Mouse (Mus musculus) midbrain, postnatal 0 days (tissue): ENCODE data around the gene Arfgap3. TPM values are rescaled to one million over a fixed set of nuclear protein-coding genes. Genes with fewer than 3 reads are reported as not detected.

Experiments
- ATAC-seq: fragments of 200-750 bp; cut with Nextera tagmentation; 2 replicates; pipeline ENCODE4 v1.8.0; 2017; ENCODE audit warnings: moderate number of reproducible peaks, mild to moderate bottlenecking, moderate TSS enrichment, moderate library complexity; ENCODE audit not compliant: low FRiP score
- DNase-seq: peaks from one replicate; pipeline ENCODE4 v3.0.0-alpha.2; 2015; ENCODE audit warnings: low spot score
- H3K27ac ChIP-seq: fragments of 300-500 bp; sonication (generic); 2 replicates; pipeline ENCODE4 v1.5.1; 2014; ENCODE audit warnings: low read depth, mild to moderate bottlenecking, low read length, mixed read lengths
- H3K27me3 ChIP-seq: fragments of 300-500 bp; sonication (generic); 2 replicates; pipeline ENCODE4 v1.6.1; 2014; ENCODE audit warnings: low read length, control low read depth, mixed read lengths; ENCODE audit not compliant: insufficient read depth
- H3K36me3 ChIP-seq: fragments of 300-500 bp; sonication (generic); 2 replicates; pipeline ENCODE4 v1.6.1; 2014; ENCODE audit warnings: low read length, control low read depth, mixed read lengths; ENCODE audit not compliant: insufficient read depth
- H3K4me1 ChIP-seq: fragments of 300-500 bp; sonication (generic); 2 replicates; pipeline ENCODE4 v1.6.1; 2014; ENCODE audit warnings: mild to moderate bottlenecking, control low read depth, antibody characterized with exemption, low read length, mixed read lengths; ENCODE audit not compliant: insufficient read depth
- H3K4me2 ChIP-seq: fragments of 300-500 bp; sonication (generic); 2 replicates; pipeline ENCODE4 v1.6.1; 2014; ENCODE audit warnings: low read depth, mild to moderate bottlenecking, low read length, mixed read lengths; ENCODE audit not compliant: poor library complexity, severe bottlenecking
- H3K4me3 ChIP-seq: fragments of 300-500 bp; sonication (generic); 2 replicates; pipeline ENCODE4 v1.5.1; 2014; ENCODE audit warnings: low read depth, mild to moderate bottlenecking, low read length, moderate library complexity
- H3K9ac ChIP-seq: fragments of 300-500 bp; sonication (generic); replicated peaks from 2 replicates; pipeline ENCODE4 v1.6.1; 2014; ENCODE audit warnings: mild to moderate bottlenecking, low read length, moderate library complexity, mixed read lengths; ENCODE audit not compliant: poor library complexity, severe bottlenecking
- H3K9me3 ChIP-seq: fragments of 300-500 bp; sonication (generic); 2 replicates; pipeline ENCODE4 v1.6.1; 2016; ENCODE audit warnings: low read length, control low read depth
- CTCF ChIP-seq: IDR thresholded peaks from 2 replicates; pipeline ENCODE4 v1.5.1; 2016; ENCODE audit warnings: antibody characterized with exemption, mild to moderate bottlenecking
- WGBS: fragments of 180-500 bp; shearing (Covaris S2); extraction: QIAGEN DNeasy Blood & Tissue Kit; methylation state at CpG from one replicate; pipeline ENCODE4 v1.1.7; 2014; 5-methylcytosine and 5-hydroxymethylcytosine counted together
- polyA plus RNA-seq: library from polyadenylated mRNA; unstranded; fragments of >200 nt; fragmentation: Nextera tagmentation; extraction: Ambion mirVana; gene quantifications from 2 replicates; pipeline ENCODE4 v1.2.1, GENCODE M21; 2015
- total RNA-seq: library from RNA; depleted of rRNA; stranded (reverse); fragments of >200 nt; gene quantifications from 2 replicates; pipeline ENCODE4 v1.2.3, GENCODE M21; 2014

The Arfgap3 gene
- total and polyA plus RNA-seq, 2 experiments from 2014 or later: 36.8 to 44.0 TPM

GRCm38 (mm10) chr15:83338908-83339307 lies 11.1 kb downstream of the Arfgap3 start:
- Histone ChIP-seq H3K9ac (no peak overlapping the region), H3K27me3 (no peaks in the 10 kb centered on the region), H3K4me2 (no peak overlapping the region), H3K4me3 (no peak overlapping the region), H3K4me1 (no peaks in the 10 kb centered on the region), H3K36me3 (peaks cover 38% of the 10 kb centered on the region), H3K27ac (no peak overlapping the region), H3K9me3 (no peaks in the 10 kb centered on the region)
- DNase-seq: no peak
- WGBS: 87% methylated on average over 6 of the region's 6 CpGs
- ATAC-seq: no peak
- TF ChIP-seq CTCF: no peak

- H3K36me3 ChIP-seq: peaks cover 45% of the 10 kb centered on the region
- WGBS: 79% methylated on average over 8 of the region's 8 CpGs
Measured at GRCm38 (mm10) chr15:83337903-83338870, 11.9 kb downstream of the Arfgap3 start.

GRCm38 (mm10) chr15:83332373-83332772 lies 17.7 kb downstream of the Arfgap3 start:
- Histone ChIP-seq H3K4me2 (no peak overlapping the region), H3K36me3 (peaks cover 57% of the 10 kb centered on the region), H3K27me3 (no peaks in the 10 kb centered on the region), H3K27ac (no peak overlapping the region), H3K4me1 (no peaks in the 10 kb centered on the region), H3K9me3 (no peaks in the 10 kb centered on the region), H3K9ac (no peak overlapping the region), H3K4me3 (no peak overlapping the region)
- DNase-seq (no peak), ATAC-seq (no peak)
- 73% methylated on average over 3 of the region's 3 CpGs for WGBS
- peak; percentile 50 for TF ChIP-seq CTCF

More at GRCm38 (mm10) chr15:83337903-83338870, 11.9 kb downstream of the Arfgap3 start:
- ATAC-seq (no peak), DNase-seq (no peak)
- H3K9ac ChIP-seq: no peak overlapping the region
- H3K27me3 ChIP-seq: no peaks in the 10 kb centered on the region
- no peak overlapping the region for H3K4me3 ChIP-seq
- no peak for TF ChIP-seq CTCF
- no peaks in the 10 kb centered on the region for H3K9me3 ChIP-seq
- no peak overlapping the region for H3K27ac ChIP-seq
- H3K4me2 ChIP-seq: no peak overlapping the region
- H3K4me1 ChIP-seq: no peaks in the 10 kb centered on the region

- Histone ChIP-seq H3K27me3 (no peaks in the 10 kb centered on the region), H3K4me1 (no peaks in the 10 kb centered on the region), H3K4me3 (no peak overlapping the region), H3K9me3 (no peaks in the 10 kb centered on the region), H3K36me3 (peaks cover 59% of the 10 kb centered on the region), H3K9ac (no peak overlapping the region), H3K4me2 (no peak overlapping the region), H3K27ac (no peak overlapping the region)
- TF ChIP-seq CTCF: no peak
- ATAC-seq (no peak), DNase-seq (no peak)
- 90% methylated on average over 5 of the region's 5 CpGs for WGBS
Measured at GRCm38 (mm10) chr15:83328952-83329351, 21.1 kb downstream of the Arfgap3 start.

- H3K36me3 ChIP-seq: peaks cover 41% of the 10 kb centered on the region
- no peaks in the 10 kb centered on the region for H3K4me1 ChIP-seq
- WGBS: 89% methylated on average over 2 of the region's 2 CpGs
- H3K9ac ChIP-seq: no peak overlapping the region
- no peak overlapping the region for H3K27ac ChIP-seq
- H3K27me3 ChIP-seq: no peaks in the 10 kb centered on the region
- ATAC-seq: no peak
- H3K9me3 ChIP-seq: no peaks in the 10 kb centered on the region
- H3K4me2 ChIP-seq: no peak overlapping the region
- H3K4me3 ChIP-seq: no peak overlapping the region
- no peak for TF ChIP-seq CTCF
- no peak for DNase-seq
Measured at GRCm38 (mm10) chr15:83323071-83323470, 27.0 kb downstream of the Arfgap3 start.

GRCm38 (mm10) chr15:83314914-83315313 lies 35.1 kb downstream of the Arfgap3 start:
- Histone ChIP-seq H3K4me3 (no peak overlapping the region), H3K9ac (no peak overlapping the region), H3K27ac (no peak overlapping the region), H3K4me2 (no peak overlapping the region), H3K4me1 (no peaks in the 10 kb centered on the region), H3K27me3 (no peaks in the 10 kb centered on the region), H3K36me3 (peaks cover 54% of the 10 kb centered on the region), H3K9me3 (no peaks in the 10 kb centered on the region)
- no peak for ATAC-seq
- peak; percentile 58 for TF ChIP-seq CTCF
- no peak for DNase-seq
- WGBS: 63% methylated on average over 1 of the region's 1 CpGs
